Mouse (Mus musculus) megakaryocyte, embryonic 14.5 days (primary cell): ENCODE measurements around the gene Rarg.

Source experiments
- FLI1 ChIP-seq: IDR thresholded peaks from 2 replicates; pipeline ENCODE4 v1.6.1; 2012; ENCODE audit warnings: low read length, inconsistent platforms, mixed read lengths
- GATA1 ChIP-seq: IDR thresholded peaks from 3 replicates; pipeline ENCODE4 v1.6.1; 2012; ENCODE audit warnings: mixed read lengths, low read length, inconsistent platforms, borderline replicate concordance

GRCm38 (mm10) chr15:102239851-102240250, 17.5 kb downstream of the Rarg start:
- TF ChIP-seq GATA1: no peak
- no peak for TF ChIP-seq FLI1
